Mouse (Mus musculus) heart, postnatal 0 days (tissue): ENCODE results near the gene Aoc3. TPM values are rescaled to one million over a fixed set of nuclear protein-coding genes. Genes with fewer than 3 reads are reported as not detected.

Experiments
- ATAC-seq: fragments of 200-750 bp; cut with Nextera tagmentation; 2 replicates; pipeline ENCODE4 v1.8.0; 2017; ENCODE audit warnings: low read depth, moderate number of reproducible peaks, moderate library complexity; ENCODE audit not compliant: insufficient read depth
- DNase-seq: peaks from one replicate; pipeline ENCODE4 v3.0.0-alpha.2; 2016; ENCODE audit warnings: low spot score
- H3K27ac ChIP-seq: fragments of 300-500 bp; sonication (generic); 2 replicates; pipeline ENCODE4 v1.5.1; 2014; ENCODE audit warnings: low read depth, mild to moderate bottlenecking
- H3K27me3 ChIP-seq: fragments of 300-500 bp; sonication (generic); 2 replicates; pipeline ENCODE4 v1.6.1; 2014; ENCODE audit warnings: low read length, mixed read lengths; ENCODE audit not compliant: control insufficient read depth, insufficient read depth
- H3K36me3 ChIP-seq: fragments of 300-500 bp; sonication (generic); replicated peaks from 2 replicates; pipeline ENCODE4 v1.6.1; 2014; ENCODE audit warnings: low read length, mixed read lengths; ENCODE audit not compliant: control insufficient read depth, insufficient read depth
- H3K4me1 ChIP-seq: fragments of 300-500 bp; sonication (generic); 2 replicates; pipeline ENCODE4 v1.6.1; 2014; ENCODE audit warnings: antibody characterized with exemption; ENCODE audit not compliant: control insufficient read depth, insufficient read depth
- H3K4me2 ChIP-seq: fragments of 300-500 bp; sonication (generic); 2 replicates; pipeline ENCODE4 v1.6.1; 2014; ENCODE audit warnings: low read depth, mild to moderate bottlenecking, low read length, moderate library complexity
- H3K4me3 ChIP-seq: fragments of 300-500 bp; sonication (generic); 2 replicates; pipeline ENCODE4 v1.5.1; 2014; ENCODE audit warnings: low read depth, low read length
- H3K9ac ChIP-seq: fragments of 300-500 bp; sonication (generic); replicated peaks from 2 replicates; pipeline ENCODE4 v1.6.1; 2014; ENCODE audit warnings: low read depth, low read length, mixed read lengths
- H3K9me3 ChIP-seq: fragments of 300-500 bp; sonication (generic); replicated peaks from 2 replicates; pipeline ENCODE4 v1.6.1; 2016; ENCODE audit warnings: low read length; ENCODE audit not compliant: control insufficient read depth
- CTCF ChIP-seq: IDR thresholded peaks from 2 replicates; pipeline ENCODE4 v1.5.1; 2016; ENCODE audit warnings: antibody characterized with exemption, control low read depth, low read depth
- EP300 ChIP-seq: IDR thresholded peaks from 2 replicates; pipeline ENCODE4 v1.6.1; 2016; ENCODE audit warnings: antibody characterized with exemption, low read depth
- whole genome bisulfite sequencing: fragments of 180-500 bp; shearing (Covaris S2); extraction: QIAGEN DNeasy Blood & Tissue Kit; methylation state at CpG from one replicate; pipeline ENCODE4 v1.1.7; 2014; 5-methylcytosine and 5-hydroxymethylcytosine counted together
- polyA plus RNA-seq: library from polyadenylated mRNA; unstranded; fragments of >200 nt; fragmentation: Nextera tagmentation; extraction: Ambion mirVana; gene quantifications from 2 replicates; pipeline ENCODE4 v1.2.1, GENCODE M21; 2015
- total RNA-seq: library from RNA; depleted of rRNA; stranded (reverse); fragments of >200 nt; gene quantifications from 2 replicates; pipeline ENCODE4 v1.2.3, GENCODE M21; 2014; ENCODE audit warnings: low replicate concordance

Gene Aoc3
- total and polyA plus RNA-seq, 2 experiments from 2014 or later, result 2.5 to 23.9 TPM

- no peaks in the 10 kb centered on the region for H3K9me3 ChIP-seq
- no peaks in the 10 kb centered on the region for H3K27me3 ChIP-seq
- no peak for ATAC-seq
- no peak overlapping the region for H3K27ac ChIP-seq
- peaks cover 88% of the 10 kb centered on the region for H3K36me3 ChIP-seq
- 91% methylated on average over 8 of the region's 8 CpGs for WGBS
- H3K4me3 ChIP-seq, result no peak overlapping the region
- H3K9ac ChIP-seq, result no peak overlapping the region
- H3K4me1 ChIP-seq, result no peaks in the 10 kb centered on the region; the same call in 1 of the 2 replicates
- no peak for DNase-seq
- H3K4me2 ChIP-seq, result no peak overlapping the region
- no peak for TF ChIP-seq EP300
- TF ChIP-seq CTCF, result no peak
Measured at GRCm38 (mm10) chr11:101295191-101295590, 35.2 kb upstream of the Aoc3 start.

DNA sequence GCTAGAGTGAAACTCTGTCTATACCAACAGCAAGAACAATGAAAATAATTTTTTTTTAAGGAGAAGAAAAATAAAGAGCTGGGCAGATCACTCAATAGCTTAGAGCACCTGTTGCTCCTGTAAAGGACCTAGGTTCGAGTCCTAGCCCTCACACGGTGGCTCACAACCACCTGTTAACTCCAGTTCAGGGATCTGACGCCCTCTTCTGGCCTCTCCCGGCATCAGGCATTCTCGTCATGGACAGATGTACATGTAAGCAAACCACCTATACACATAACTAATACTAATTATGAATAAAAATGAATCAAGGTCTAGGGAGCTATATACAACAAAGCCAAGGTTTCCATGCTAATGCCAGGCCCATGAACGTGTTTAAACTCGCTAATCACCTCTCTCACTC is 29.5 kb upstream of the Aoc3 start:
- ATAC-seq, result no peak
- Histone ChIP-seq H3K9ac (peak overlapping the region; percentile 91), H3K4me3 (peak overlapping the region; percentile 93), H3K9me3 (no peaks in the 10 kb centered on the region), H3K4me2 (peak overlapping the region; percentile 100), H3K27ac (no peak overlapping the region), H3K27me3 (no peaks in the 10 kb centered on the region), H3K36me3 (peaks cover 34% of the 10 kb centered on the region), H3K4me1 (peaks cover 11% of the 10 kb centered on the region)
- TF ChIP-seq EP300, result no peak
- no peak for TF ChIP-seq CTCF
- WGBS, result 54% methylated on average over 7 of the region's 7 CpGs
- no peak for DNase-seq

- Histone ChIP-seq H3K4me3 (peak overlapping the region; percentile 93), H3K27me3 (no peaks in the 10 kb centered on the region), H3K27ac (peak overlapping the region; percentile 74), H3K4me1 (peaks cover 11% of the 10 kb centered on the region), H3K9ac (peak overlapping the region; percentile 91), H3K4me2 (peak overlapping the region; percentile 100), H3K9me3 (no peaks in the 10 kb centered on the region), H3K36me3 (peaks cover 32% of the 10 kb centered on the region)
- no peak for DNase-seq
- no peak for TF ChIP-seq EP300
- TF ChIP-seq CTCF, result no peak
- WGBS, result 9% methylated on average over 26 of the region's 26 CpGs
- ATAC-seq, result no peak
Measured at GRCm38 (mm10) chr11:101301299-101302003, 29.0 kb upstream of the Aoc3 start.

GRCm38 (mm10) chr11:101302004-101302798 is 28.2 kb upstream of the Aoc3 start, which contains the start of gene Becn1:
Gene Becn1, minus strand, starts transcription at chr11:101302286.
- Histone ChIP-seq H3K9ac (peak within 1 kb of the TSS; percentile 91), H3K36me3 (peaks cover 25% of the 10 kb centered on the region; the same call in 1 of the 2 replicates), H3K9me3 (no peaks in the 10 kb centered on the region), H3K27me3 (no peaks in the 10 kb centered on the region), H3K27ac (peak within 1 kb of the TSS; percentile 74), H3K4me2 (peak within 1 kb of the TSS; percentile 100), H3K4me1 (peaks cover 11% of the 10 kb centered on the region), H3K4me3 (peak within 1 kb of the TSS; percentile 93)
- TF ChIP-seq CTCF (peak; percentile 96), EP300 (no peak)
- ATAC-seq (peak; percentile 95), DNase-seq (peak; percentile 92)
- 5% methylated on average over 39 of the region's 39 CpGs for WGBS

DNA sequence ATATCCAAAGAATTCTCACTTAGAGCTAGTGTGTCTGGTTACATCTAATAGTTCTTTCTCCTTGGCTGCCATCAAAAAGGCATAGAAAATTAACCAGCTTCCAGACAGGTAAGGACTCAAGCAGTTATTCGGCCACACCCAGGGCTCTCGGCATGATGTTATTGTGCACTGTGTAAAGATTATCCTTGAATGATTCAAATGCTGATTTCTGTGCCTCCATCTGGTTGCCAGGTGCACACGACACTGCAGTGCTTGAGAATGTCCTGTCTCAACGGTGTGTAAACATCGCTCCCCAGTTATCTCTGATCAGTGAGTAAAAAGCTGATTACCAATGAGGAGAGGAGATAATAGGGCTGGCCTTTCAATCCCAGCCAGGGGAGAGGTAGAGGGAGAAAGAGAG is 22.7 kb upstream of the Aoc3 start:
- no peaks in the 10 kb centered on the region for H3K36me3 ChIP-seq
- H3K4me1 ChIP-seq, result no peaks in the 10 kb centered on the region
- ATAC-seq, result no peak
- no peak overlapping the region for H3K27ac ChIP-seq
- H3K27me3 ChIP-seq, result no peaks in the 10 kb centered on the region
- H3K4me3 ChIP-seq, result no peak overlapping the region
- no peak for DNase-seq
- no peaks in the 10 kb centered on the region for H3K9me3 ChIP-seq
- H3K4me2 ChIP-seq, result no peak overlapping the region
- no peak overlapping the region for H3K9ac ChIP-seq
- 22% methylated on average over 5 of the region's 5 CpGs for WGBS
- TF ChIP-seq EP300 (no peak), CTCF (no peak)
